Mouse (Mus musculus) midbrain, embryonic 13.5 days (tissue): Measurements from ENCODE around the gene Ampd2. TPM values are rescaled to one million over a fixed set of nuclear protein-coding genes. Genes with fewer than 3 reads are reported as not detected.

Source experiments
- ATAC-seq: fragments of 200-750 bp; cut with Nextera tagmentation; 2 replicates; pipeline ENCODE4 v1.8.0; 2017; ENCODE audit warnings: mild to moderate bottlenecking, moderate TSS enrichment, moderate library complexity
- H3K27ac ChIP-seq: fragments of 300-500 bp; sonication (generic); 2 replicates; pipeline ENCODE4 v1.5.1; 2015; ENCODE audit warnings: inconsistent platforms, mild to moderate bottlenecking, moderate library complexity
- H3K27me3 ChIP-seq: fragments of 300-500 bp; sonication (generic); 2 replicates; pipeline ENCODE4 v1.6.1; 2015; ENCODE audit warnings: mild to moderate bottlenecking, inconsistent platforms
- H3K36me3 ChIP-seq: fragments of 300-500 bp; sonication (generic); 2 replicates; pipeline ENCODE4 v1.6.1; 2015; ENCODE audit warnings: mild to moderate bottlenecking, inconsistent platforms
- H3K4me1 ChIP-seq: fragments of 300-500 bp; sonication (generic); replicated peaks from 2 replicates; pipeline ENCODE4 v1.6.1; 2015; ENCODE audit warnings: inconsistent platforms
- H3K4me2 ChIP-seq: fragments of 300-500 bp; sonication (generic); replicated peaks from 2 replicates; pipeline ENCODE4 v1.6.1; 2015; ENCODE audit warnings: moderate library complexity, mild to moderate bottlenecking, inconsistent platforms
- H3K4me3 ChIP-seq: fragments of 300-500 bp; sonication (generic); replicated peaks from 2 replicates; pipeline ENCODE4 v1.5.1; 2015; ENCODE audit warnings: mild to moderate bottlenecking, inconsistent platforms
- H3K9ac ChIP-seq: fragments of 300-500 bp; sonication (generic); replicated peaks from 2 replicates; pipeline ENCODE4 v1.6.1; 2015; ENCODE audit warnings: mild to moderate bottlenecking, inconsistent platforms
- H3K9me3 ChIP-seq: fragments of 300-500 bp; sonication (generic); 2 replicates; pipeline ENCODE4 v1.6.1; 2016; ENCODE audit warnings: mild to moderate bottlenecking, inconsistent platforms
- WGBS: fragments of 180-500 bp; shearing (Covaris S2); methylation state at CpG from one replicate; pipeline ENCODE4 v1.1.7; 2015; 5-methylcytosine and 5-hydroxymethylcytosine counted together
- polyA plus RNA-seq: library from polyadenylated mRNA; unstranded; fragments of >200 nt; fragmentation: Nextera tagmentation; extraction: Ambion mirVana; gene quantifications from 2 replicates; pipeline ENCODE4 v1.2.1, GENCODE M21; 2015

Ampd2 gene
- 53.6 and 54.5 TPM in 2 replicates for polyA plus RNA-seq

- Histone ChIP-seq H3K27me3 (no peaks in the 10 kb centered on the region), H3K4me3 (peak within 1 kb of the TSS; percentile 66), H3K4me1 (peaks cover 53% of the 10 kb centered on the region), H3K9ac (peak within 1 kb of the TSS; percentile 80), H3K27ac (peak within 1 kb of the TSS; percentile 88), H3K4me2 (peak within 1 kb of the TSS; percentile 99), H3K9me3 (no peaks in the 10 kb centered on the region), H3K36me3 (no peaks in the 10 kb centered on the region)
- WGBS = under 1% methylated on average over 29 of the region's 29 CpGs
- no peak for ATAC-seq
These were observed at the start of gene Ampd2 for GRCm38 (mm10) chr3:108086470-108086979. Gene Ampd2 (minus strand): TSS chr3:108086651.

DNA sequence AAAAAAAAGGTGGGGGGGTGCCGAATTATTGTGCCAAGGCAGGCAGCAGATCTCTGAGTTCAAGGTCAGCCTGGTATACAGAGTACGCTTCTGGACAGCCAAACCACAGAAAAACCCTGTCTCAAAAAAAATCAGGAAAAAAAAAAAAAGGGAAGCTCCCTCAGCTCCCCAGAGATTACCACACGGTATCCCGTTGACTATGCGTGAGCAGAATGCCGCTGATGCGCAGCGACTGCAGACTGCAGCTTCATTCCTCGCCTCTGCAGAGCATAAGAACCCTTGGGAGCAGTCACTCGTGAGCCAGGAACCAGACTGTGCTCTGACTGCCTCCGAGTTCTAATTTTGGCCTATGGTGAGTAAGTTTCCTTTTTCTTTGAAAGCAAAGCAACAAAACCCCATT is 48.2 kb upstream of the Ampd2 start:
- H3K9ac ChIP-seq = no peak overlapping the region
- H3K9me3 ChIP-seq = no peaks in the 10 kb centered on the region
- H3K4me3 ChIP-seq = no peak overlapping the region
- H3K4me2 ChIP-seq = no peak overlapping the region
- ATAC-seq = 0 out of 2 replicates have a peak, but pooled peaks have one; percentile 48
- H3K27ac ChIP-seq = no peak overlapping the region
- peaks cover 11% of the 10 kb centered on the region for H3K4me1 ChIP-seq
- 0 out of 2 replicates have a peak, but pooled peaks cover 3% of the 10 kb centered on the region for H3K36me3 ChIP-seq
- H3K27me3 ChIP-seq = no peaks in the 10 kb centered on the region
- WGBS = 54% methylated on average over 11 of the region's 11 CpGs

GRCm38 (mm10) chr3:108132484-108132883 is 46.0 kb upstream of the Ampd2 start:
- H3K36me3 ChIP-seq = 0 out of 2 replicates have a peak, but pooled peaks cover 1% of the 10 kb centered on the region
- no peaks in the 10 kb centered on the region for H3K9me3 ChIP-seq
- H3K4me3 ChIP-seq = no peak overlapping the region
- no peak overlapping the region for H3K9ac ChIP-seq
- no peak for ATAC-seq
- peaks cover 14% of the 10 kb centered on the region for H3K4me1 ChIP-seq
- no peak overlapping the region for H3K27ac ChIP-seq
- H3K27me3 ChIP-seq = no peaks in the 10 kb centered on the region
- no peak overlapping the region for H3K4me2 ChIP-seq
- WGBS = 92% methylated on average over 1 of the region's 1 CpGs

- ATAC-seq = no peak
- peaks cover 14% of the 10 kb centered on the region for H3K4me1 ChIP-seq
- H3K27ac ChIP-seq = no peak overlapping the region
- no peaks in the 10 kb centered on the region for H3K9me3 ChIP-seq
- 83% methylated on average over 1 of the region's 1 CpGs for WGBS
- H3K36me3 ChIP-seq = no peaks in the 10 kb centered on the region
- H3K4me3 ChIP-seq = no peak overlapping the region
- H3K4me2 ChIP-seq = no peak overlapping the region
- H3K27me3 ChIP-seq = no peaks in the 10 kb centered on the region
- no peak overlapping the region for H3K9ac ChIP-seq
These were observed 45.4 kb upstream of the Ampd2 start for GRCm38 (mm10) chr3:108131821-108132220.

GRCm38 (mm10) chr3:108131216-108131615 is 44.8 kb upstream of the Ampd2 start:
- Histone ChIP-seq H3K36me3 (no peaks in the 10 kb centered on the region), H3K27ac (no peak overlapping the region), H3K27me3 (no peaks in the 10 kb centered on the region), H3K9ac (no peak overlapping the region), H3K4me2 (no peak overlapping the region), H3K9me3 (no peaks in the 10 kb centered on the region), H3K4me3 (no peak overlapping the region), H3K4me1 (peaks cover 14% of the 10 kb centered on the region)
- ATAC-seq = no peak
- 88% methylated on average over 5 of the region's 5 CpGs for WGBS

DNA sequence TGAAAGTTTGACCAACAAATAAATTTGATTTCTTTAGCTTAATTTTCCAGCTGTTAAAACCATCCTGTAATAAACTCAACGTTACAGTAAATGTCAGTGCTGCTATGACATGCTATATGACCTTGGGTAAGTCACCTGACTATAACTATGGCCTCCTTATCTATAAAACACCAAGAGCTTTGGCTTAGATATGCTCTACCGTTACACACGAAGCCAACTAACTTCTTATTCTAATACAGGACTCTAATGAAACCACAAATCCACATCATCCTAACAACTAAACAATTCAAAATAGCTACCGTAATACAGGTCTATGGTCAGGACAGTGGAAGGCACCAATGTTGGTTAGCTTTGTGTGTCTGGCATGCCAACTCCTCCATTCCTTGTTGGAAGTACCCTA is 43.4 kb upstream of the Ampd2 start:
- Histone ChIP-seq H3K4me1 (peaks cover 10% of the 10 kb centered on the region), H3K36me3 (no peaks in the 10 kb centered on the region), H3K27ac (no peak overlapping the region), H3K4me2 (no peak overlapping the region), H3K4me3 (no peak overlapping the region), H3K9ac (no peak overlapping the region), H3K9me3 (no peaks in the 10 kb centered on the region), H3K27me3 (no peaks in the 10 kb centered on the region)
- WGBS = 94% methylated on average over 4 of the region's 4 CpGs
- no peak for ATAC-seq

DNA sequence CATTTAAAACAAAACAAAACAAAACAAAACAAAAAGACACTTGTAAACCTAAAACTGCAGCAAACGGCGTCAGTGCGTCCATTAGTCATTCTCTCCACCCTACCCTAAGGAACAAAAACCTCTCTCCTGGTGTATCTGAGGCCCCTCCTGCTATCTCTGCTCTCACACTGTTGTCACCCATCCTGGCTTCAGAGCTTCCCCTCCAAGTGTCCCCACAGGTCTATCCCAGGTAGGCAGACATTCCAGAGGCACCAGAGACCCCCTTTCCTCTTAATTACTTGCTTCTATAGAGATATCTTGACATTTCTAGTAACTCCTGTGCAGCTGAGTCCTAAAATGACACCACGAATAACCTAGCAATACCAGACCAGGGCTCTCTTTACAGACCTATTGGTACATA is 42.9 kb upstream of the Ampd2 start:
- H3K27ac ChIP-seq = no peak overlapping the region
- no peak overlapping the region for H3K9ac ChIP-seq
- no peaks in the 10 kb centered on the region for H3K27me3 ChIP-seq
- H3K9me3 ChIP-seq = no peaks in the 10 kb centered on the region
- 94% methylated on average over 4 of the region's 4 CpGs for WGBS
- no peaks in the 10 kb centered on the region for H3K36me3 ChIP-seq
- ATAC-seq = no peak
- H3K4me1 ChIP-seq = peaks cover 6% of the 10 kb centered on the region; the same call in 1 of the 2 replicates
- H3K4me3 ChIP-seq = no peak overlapping the region
- no peak overlapping the region for H3K4me2 ChIP-seq

GRCm38 (mm10) chr3:108128520-108128919 is 42.1 kb upstream of the Ampd2 start:
- no peaks in the 10 kb centered on the region for H3K9me3 ChIP-seq
- H3K27ac ChIP-seq = no peak overlapping the region
- H3K36me3 ChIP-seq = 0 out of 2 replicates have a peak, but pooled peaks cover under 1% of the 10 kb centered on the region
- 90% methylated on average over 5 of the region's 5 CpGs for WGBS
- H3K4me3 ChIP-seq = no peak overlapping the region
- no peak for ATAC-seq
- peaks cover 6% of the 10 kb centered on the region; the same call in 1 of the 2 replicates for H3K4me1 ChIP-seq
- H3K9ac ChIP-seq = no peak overlapping the region
- no peaks in the 10 kb centered on the region for H3K27me3 ChIP-seq
- no peak overlapping the region for H3K4me2 ChIP-seq

DNA sequence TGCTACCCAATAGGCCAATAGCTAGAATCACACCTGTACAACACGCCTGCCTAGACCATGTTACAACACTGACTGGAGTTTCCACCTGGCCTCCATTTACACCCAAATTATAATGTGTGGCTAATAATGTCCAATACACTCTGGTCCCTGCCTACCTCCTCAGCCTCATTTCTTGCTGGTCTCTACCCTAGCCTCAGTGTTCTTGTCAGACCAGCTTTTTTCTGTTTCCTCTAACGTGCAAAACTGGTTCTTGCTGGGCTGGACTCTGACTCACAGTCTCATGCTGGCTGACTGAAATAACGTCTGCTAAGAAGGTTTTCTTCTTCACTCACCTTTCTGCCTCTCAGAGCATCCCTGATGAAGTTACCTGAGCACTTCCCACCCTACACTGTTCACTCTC is 39.9 kb upstream of the Ampd2 start:
- 0 out of 2 replicates have a peak, but pooled peaks cover 3% of the 10 kb centered on the region for H3K4me1 ChIP-seq
- no peak overlapping the region for H3K4me2 ChIP-seq
- 94% methylated on average over 3 of the region's 3 CpGs for WGBS
- no peak overlapping the region for H3K27ac ChIP-seq
- no peak overlapping the region for H3K9ac ChIP-seq
- no peaks in the 10 kb centered on the region for H3K27me3 ChIP-seq
- no peaks in the 10 kb centered on the region for H3K9me3 ChIP-seq
- peaks cover 10% of the 10 kb centered on the region for H3K36me3 ChIP-seq
- no peak overlapping the region for H3K4me3 ChIP-seq
- ATAC-seq = no peak

- 64% methylated on average over 1 of the region's 1 CpGs for WGBS
- no peaks in the 10 kb centered on the region for H3K27me3 ChIP-seq
- no peak for ATAC-seq
- no peak overlapping the region for H3K9ac ChIP-seq
- H3K27ac ChIP-seq = no peak overlapping the region
- H3K4me2 ChIP-seq = no peak overlapping the region
- H3K4me1 ChIP-seq = 0 out of 2 replicates have a peak, but pooled peaks cover 3% of the 10 kb centered on the region
- no peaks in the 10 kb centered on the region for H3K9me3 ChIP-seq
- no peak overlapping the region for H3K4me3 ChIP-seq
- H3K36me3 ChIP-seq = peaks cover 25% of the 10 kb centered on the region
These were observed 37.7 kb upstream of the Ampd2 start for GRCm38 (mm10) chr3:108124131-108124530.

- H3K4me1 ChIP-seq = no peaks in the 10 kb centered on the region
- no peak overlapping the region for H3K4me2 ChIP-seq
- H3K27ac ChIP-seq = no peak overlapping the region
- no peaks in the 10 kb centered on the region for H3K27me3 ChIP-seq
- H3K36me3 ChIP-seq = peaks cover 33% of the 10 kb centered on the region
- H3K9me3 ChIP-seq = no peaks in the 10 kb centered on the region
- H3K9ac ChIP-seq = no peak overlapping the region
- WGBS = 95% methylated on average over 5 of the region's 5 CpGs
- no peak for ATAC-seq
- no peak overlapping the region for H3K4me3 ChIP-seq
These were observed 36.8 kb upstream of the Ampd2 start for GRCm38 (mm10) chr3:108123242-108123641.

DNA sequence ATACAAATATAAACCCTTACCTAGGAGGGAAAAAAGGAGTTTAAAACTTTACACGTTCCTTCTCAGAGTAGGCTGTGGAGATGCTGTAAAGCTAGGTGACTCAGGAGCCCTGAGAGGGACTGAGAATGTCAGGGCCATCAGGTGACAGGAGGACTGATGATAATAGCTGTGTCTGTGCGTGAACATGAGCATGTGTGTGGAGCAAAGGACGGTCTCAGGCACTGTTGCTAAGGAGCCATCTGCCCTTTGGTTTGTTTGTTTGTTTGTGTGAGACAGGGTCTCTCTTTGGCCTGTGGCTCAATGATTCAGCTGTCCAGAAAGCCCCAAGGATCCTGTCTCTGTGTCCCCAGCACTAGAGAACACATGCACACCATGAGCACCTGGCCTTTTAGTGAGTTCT is 34.6 kb upstream of the Ampd2 start:
- ATAC-seq = no peak
- Histone ChIP-seq H3K36me3 (peaks cover 50% of the 10 kb centered on the region), H3K9me3 (no peaks in the 10 kb centered on the region), H3K4me3 (no peak overlapping the region), H3K4me1 (no peaks in the 10 kb centered on the region), H3K4me2 (no peak overlapping the region), H3K27ac (no peak overlapping the region), H3K9ac (no peak overlapping the region), H3K27me3 (no peaks in the 10 kb centered on the region)
- 88% methylated on average over 3 of the region's 3 CpGs for WGBS

DNA sequence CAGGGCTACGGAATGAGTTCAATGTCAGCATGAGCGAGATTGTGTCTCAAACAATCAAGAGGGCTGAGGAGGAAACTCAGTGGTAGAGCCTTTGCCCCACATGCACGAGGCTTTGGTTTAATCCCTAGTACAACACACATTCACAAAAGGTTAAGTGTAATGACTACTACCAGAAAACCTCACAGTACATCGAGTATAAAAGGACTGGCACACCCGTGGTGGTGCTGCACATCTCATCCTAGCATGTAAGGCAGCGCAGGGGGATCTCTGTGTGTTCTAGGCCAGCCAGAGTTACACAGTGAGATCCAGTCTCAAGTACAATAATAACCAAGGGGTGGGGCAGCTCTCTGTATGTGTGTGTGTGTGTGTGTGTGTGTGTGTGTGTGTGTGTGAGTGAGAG is 31.0 kb upstream of the Ampd2 start:
- ATAC-seq = no peak

More for the DNA sequence above, 31.0 kb upstream of the Ampd2 start:
- Histone ChIP-seq H3K4me1 (no peaks in the 10 kb centered on the region), H3K9me3 (no peaks in the 10 kb centered on the region), H3K4me2 (no peak overlapping the region), H3K4me3 (no peak overlapping the region), H3K9ac (no peak overlapping the region), H3K27ac (no peak overlapping the region), H3K36me3 (peaks cover 59% of the 10 kb centered on the region), H3K27me3 (no peaks in the 10 kb centered on the region)
- WGBS = 90% methylated on average over 6 of the region's 6 CpGs
